Mouse (Mus musculus) c-Kit-positive CD71-negative TER-119-negative erythroid progenitor cells, embryonic 14.5 days (primary cell): ENCODE results near the gene Gm10300.

Source experiments
- DNase-seq: peaks from one replicate; pipeline ENCODE4 v3.0.0-alpha.2; 2013; ENCODE audit warnings: low read depth

Gm10300 gene

DNA sequence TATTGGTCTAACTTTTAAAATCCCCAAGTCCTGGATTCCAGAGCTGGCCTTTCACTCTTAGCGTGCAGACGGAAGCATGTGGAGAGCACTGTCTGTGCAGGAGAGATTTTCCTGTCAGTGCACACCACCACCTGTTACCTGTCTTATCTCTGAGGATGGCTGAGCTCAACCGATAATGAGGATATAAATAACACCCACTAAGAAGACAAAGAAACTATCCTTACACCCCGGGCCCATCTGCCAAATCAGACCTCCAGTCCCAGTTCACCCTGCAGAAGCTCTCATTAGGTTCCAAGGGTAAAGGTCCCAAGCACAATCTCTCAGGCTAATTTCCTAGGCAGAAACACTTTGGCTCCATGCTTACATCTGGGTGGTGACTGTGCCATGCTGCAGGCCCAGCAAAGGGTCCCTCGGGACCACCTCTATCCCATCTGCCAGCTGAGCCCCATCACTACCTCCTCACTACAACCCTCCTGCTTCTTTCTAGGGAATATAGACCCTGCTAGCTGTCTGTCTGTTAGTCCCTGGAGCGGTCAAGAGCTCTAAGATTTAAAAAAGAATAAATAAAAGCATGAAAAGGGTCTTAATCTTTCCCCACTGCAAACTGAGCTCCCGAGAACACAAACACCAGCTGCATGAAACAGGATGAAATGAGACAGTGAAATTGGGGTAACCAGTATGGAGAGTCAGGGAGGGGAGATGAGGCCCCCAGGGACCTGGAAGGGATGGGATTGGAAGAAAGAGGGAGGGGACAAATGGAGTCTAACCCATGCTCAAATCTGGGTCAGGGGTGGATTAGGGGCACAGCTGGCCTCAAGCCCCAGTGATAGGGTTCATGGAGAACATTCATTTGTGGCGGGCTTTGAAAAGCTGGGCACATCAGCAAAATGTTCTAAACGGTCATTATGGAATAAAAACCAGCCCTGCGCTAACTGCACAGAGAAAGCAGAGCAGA is 22.9 kb upstream of the Gm10300 start:
- no peak for DNase-seq

DNA sequence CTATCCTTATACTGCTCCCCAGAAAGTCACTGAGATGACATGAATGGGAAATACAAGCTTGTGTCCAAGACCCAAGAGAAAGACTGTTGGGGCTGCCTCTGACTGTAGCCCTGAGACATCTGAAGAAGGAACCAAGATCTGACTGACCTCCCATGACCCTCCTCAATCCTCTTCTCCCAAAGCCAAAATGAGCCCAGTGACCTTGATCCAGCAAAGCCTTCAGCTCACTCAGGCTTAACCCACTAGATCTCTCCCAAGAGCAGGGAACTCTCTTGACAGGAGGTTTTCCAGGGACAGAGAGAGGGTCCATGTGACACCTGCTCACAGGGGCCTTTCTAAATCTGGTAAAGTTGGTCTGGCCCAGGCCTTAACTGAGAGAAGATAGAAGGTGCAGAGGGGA is 17.2 kb upstream of the Gm10300 start:
- no peak for DNase-seq

DNA sequence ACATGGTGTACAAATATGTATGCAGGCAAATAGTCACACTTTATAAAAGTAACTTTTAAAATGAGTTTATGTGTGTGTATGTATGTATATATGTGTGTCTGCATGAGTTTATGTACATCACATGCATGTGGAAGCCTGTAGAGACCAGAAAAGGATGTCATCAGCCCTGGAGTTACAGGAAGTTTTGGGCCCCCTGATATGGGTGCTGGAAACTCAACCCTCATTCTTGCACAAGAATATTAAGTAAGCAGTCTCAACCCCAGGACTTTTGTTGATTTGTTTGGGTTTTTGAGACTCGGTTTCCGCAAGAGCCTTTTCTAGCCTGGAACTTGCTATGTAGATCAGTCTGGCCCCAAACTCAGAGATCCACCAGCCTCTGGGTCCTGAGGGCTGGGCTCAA is 15.0 kb upstream of the Gm10300 start:
- DNase-seq = no peak

DNA sequence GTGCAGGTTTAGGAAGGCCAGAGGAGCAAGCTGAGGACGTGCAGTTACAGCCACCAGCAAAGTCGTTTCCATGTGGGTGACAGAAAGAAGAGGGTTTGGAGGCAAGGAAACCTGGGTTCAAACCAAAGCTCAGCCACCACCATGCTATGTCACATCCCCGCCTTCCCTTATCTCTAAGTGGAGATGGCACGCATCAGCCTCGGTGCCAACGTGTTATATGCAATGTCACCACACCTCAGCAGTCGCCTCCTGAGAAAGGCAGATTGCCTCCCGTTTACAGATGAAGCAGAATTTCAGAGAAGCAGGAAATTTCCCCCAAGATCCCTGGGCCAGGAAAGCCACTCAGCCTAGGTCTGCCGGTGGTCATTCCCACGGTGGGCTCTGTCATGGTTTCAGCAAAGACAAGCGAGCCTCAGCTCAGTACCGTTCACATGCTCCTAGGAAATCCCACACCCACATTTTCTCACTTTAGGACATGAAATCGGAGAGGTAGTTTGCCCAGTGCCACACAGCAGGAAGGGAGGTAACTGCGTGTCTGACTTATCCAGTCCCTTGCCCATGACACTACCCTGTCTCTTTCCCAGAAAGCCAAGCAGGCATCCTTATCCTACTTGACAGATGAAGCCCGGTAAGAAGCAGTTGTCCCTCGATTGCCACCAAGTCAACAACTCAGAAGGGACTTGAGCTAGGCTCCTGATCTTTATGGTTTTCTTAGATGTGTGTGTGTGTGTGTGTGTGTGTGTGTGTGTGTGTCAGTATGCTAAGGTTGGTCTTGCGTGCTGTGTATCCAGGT is 14.3 kb upstream of the Gm10300 start:
- DNase-seq = no peak

DNA sequence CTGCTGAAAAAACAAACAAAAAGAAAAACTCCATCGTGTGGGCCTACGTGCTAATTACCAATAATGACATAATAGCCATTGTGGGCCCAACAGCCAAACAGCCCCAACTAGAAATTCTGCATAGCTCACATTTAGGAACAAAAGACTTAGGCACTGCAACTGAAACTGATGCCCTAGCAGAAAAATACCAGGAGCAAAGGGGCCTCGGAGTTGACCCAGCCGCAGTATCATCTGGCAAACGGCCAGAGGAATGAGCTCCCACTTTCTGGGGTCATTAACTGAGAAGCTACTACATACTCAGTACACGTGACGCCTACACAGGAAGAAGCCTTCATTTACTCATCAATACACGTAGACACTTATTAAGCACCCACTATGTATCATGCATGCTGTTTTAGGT is 12.2 kb upstream of the Gm10300 start:
- DNase-seq = no peak

DNA sequence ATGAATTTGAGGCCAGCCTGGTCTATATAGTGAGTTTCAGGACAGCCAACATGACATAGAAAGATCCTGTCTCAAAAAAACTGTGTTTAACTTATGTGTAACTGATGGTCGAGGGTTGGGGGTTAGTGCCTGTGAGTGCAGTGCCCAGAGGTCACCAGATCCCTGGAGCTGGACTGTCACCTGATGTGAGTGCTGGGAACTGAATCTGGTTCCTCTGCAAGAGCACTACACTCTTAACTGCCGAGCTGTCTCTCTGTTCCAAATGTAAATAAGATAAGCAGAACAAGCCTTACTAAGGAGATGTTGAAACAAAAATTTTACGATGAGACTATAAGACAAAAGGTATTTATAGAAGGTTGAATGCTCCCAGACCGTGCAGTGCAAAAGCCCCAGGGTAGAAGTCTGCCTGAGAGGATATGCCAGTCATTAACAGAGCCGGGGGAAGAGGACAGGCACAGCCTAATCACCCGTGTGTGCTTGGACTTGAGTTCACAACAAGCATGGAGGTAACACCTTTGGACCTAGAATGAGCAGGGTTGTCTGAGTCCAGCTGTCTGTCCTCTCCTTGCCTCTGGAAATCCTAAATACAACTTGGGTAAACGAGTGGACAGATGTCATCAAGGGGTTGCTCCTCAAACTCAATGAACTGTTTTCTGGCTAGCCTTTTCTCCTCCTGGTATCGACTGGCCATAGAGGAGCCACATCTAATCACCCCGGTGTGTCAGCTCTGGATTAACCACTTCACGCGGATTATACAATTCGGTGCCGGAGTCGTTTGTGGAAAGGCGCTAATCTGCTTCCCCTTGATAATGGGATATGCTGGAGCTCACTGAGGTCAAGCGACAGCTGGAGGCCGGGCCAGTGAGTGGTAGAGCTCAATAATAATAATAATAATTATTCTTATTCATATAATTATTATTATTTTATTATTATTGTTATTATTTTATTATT is 11.3 kb upstream of the Gm10300 start:
- DNase-seq = no peak

DNA sequence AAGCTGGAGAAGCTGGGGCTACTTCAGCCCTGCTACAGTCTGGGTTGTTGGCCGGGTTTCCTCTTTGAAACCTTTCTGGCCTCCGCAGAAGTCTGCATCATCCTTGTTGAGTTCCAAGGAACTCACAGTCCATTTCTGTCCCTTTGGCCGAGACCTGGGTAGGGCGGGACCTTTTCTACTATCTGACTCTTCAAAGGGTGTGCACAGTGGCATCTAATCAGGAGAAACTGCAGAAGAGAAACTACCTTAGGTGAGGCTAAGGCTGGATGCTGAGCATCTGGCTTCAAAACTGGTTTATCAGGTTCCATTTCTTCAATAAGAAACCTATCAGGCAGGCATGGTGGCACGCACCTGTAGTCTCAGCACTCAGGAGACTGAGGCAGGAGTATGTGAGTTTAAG is 9.9 kb upstream of the Gm10300 start:
- DNase-seq = no peak

DNA sequence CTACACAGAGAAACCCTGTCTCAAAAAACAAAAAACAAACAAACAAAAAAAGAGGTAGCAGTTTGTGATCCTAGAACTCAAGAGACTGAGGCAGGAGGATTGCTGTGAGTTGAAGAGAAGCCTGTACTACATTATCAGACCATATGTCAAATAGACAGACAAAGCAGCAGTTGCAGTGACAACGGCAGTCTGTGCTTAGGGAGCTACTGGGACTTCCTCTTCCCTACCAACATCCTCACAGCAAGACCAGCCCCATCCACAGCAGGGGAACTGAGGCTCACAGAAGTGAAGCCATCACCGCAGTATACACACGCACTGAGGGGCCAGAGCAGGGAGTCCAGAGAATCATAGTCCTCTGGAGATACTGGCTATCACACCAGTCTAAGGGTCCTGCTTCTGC is 8.9 kb upstream of the Gm10300 start:
- no peak for DNase-seq

DNA sequence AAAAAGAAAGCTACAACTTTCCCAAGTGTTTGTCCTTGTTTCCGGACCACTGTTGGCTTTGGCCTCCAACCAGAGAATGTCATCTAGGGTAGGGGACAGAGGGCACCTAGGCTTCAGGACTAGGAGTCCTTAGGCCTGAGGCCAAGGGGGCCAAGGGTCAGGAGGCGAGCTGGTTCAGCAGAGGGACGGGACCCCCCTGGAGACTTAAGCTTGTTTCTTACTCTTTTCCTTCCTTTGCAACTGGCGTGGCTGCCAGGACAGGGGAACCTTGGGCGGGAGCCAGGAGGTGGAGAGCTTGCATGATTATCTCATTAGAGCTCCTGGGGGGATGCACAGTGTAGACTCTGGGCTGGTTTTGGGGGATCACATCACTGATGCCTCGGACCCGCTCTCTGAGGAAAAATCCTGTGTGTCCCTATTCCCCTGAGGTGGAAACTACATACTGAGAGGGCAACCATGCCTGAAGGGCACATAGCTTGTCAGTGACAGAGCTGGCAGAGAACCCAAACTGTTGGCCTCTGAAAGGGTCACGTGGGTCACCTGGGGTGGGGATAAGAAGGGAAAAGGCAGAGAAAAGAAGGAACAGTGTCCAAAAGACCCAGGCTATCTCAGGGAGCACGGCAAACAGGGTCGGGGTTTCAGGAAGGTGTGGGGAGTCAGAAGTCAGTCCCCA is 8.3 kb upstream of the Gm10300 start:
- no peak for DNase-seq

DNA sequence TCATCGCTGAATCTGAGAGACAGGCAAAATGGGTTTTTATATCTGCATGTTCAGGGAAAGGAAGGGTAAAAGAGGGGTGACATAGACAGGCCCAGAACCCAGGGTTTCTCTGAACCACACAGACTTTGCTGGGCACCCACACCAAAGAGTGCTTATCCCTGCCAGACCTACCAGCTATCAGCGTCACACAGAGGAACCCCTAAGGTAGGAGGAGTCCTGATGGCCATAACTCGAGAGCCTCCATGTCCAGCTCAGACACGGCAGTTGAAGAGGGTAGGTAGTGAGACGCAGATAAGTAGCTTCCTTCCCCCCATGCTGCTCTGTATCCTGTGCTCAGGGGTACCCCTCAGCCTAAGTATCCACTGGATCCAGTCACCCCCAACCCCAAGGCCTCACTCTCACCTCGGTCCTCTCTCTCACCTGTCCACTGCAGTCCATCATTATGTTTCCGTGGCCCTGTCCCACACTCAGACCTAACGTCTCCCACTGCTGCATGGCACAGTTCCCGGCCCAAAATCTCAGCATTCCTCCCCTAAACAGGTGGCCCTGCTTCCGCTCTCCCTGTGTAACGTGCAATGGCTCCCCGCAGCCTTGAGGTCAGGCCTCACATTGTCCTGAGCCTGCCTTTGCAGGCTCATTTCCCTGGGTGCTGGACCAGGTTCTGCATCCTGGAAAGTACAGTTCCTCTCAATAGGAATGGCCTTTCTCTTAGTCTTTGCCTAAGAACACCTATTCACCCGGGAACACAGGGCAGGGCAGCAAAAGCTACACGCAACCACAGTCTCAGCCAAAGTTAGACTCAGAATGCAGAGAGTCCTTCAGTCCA is 7.2 kb upstream of the Gm10300 start:
- DNase-seq = no peak

DNA sequence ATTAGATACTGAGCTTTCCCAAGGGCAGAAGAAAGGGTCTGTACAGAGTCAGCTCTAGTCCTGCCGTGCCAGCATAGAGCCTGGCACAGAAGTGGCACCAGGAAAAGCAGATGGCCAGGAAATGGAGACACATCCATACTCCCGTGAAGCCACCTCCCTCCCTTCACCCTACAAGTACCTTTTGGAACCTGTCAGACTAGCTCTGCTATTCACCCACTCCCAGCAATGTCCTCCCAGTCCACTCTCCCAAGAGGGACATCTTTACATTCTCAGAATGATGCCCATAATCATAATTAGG is 6.6 kb upstream of the Gm10300 start:
- no peak for DNase-seq

DNA sequence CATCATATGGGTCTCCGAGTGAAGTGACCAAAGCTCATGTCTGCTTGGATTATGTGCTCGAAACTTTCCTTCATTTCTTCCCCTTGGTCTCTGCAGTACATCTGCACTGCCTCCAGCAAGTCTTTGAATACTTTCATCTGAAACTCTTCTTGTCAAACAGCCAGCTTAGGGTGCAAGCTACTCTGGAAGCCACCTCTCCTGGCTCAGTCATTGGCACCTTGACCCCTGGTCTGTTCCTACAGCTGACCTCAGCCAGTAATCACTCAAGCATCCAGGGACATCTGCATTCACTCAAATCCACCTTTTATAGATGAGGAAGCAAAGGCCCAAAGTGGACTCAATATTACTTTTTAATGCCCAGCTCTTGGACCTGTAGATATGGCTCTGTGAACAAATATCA is 2.8 kb upstream of the Gm10300 start:
- DNase-seq = no peak

DNA sequence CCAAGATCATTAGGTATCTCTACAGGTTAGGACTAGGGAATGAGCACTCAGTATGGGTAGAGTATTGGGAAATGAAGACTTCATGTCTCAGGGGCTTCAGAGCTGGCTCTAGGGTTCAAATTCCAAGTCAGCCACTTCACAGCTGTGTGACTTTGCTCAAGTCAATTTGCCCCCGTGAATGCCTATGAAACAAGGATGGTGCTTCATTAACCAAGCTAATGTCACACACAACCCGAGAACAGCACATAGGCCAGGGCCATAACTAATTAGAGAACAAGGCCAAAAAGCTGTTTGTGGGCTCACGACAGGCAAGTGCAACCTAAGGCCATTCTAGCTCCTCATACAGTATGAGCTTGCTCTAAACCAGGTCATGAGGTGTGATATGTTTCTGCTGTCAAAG is 2.3 kb upstream of the Gm10300 start:
- no peak for DNase-seq

DNA sequence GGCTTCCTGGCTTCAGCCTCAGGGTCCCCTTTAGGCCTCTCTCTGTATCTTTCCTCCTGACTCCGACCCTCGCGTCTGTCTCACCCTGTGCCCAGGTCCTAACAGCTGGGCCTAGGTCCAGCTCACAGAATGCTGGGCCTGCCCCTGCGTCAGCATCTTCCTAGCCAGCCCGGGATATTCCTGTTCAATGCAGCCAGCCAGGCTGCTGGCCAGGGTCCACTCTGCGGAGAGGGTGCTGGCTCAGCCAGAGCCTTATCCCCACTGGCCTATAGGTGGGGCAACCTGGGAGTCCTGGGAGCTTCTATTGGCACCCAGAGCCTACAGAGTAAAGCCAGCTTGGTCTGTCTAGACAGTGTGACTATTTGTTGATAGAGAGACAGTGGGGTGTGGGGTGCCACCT is 1.6 kb upstream of the Gm10300 start:
- no peak for DNase-seq

DNA sequence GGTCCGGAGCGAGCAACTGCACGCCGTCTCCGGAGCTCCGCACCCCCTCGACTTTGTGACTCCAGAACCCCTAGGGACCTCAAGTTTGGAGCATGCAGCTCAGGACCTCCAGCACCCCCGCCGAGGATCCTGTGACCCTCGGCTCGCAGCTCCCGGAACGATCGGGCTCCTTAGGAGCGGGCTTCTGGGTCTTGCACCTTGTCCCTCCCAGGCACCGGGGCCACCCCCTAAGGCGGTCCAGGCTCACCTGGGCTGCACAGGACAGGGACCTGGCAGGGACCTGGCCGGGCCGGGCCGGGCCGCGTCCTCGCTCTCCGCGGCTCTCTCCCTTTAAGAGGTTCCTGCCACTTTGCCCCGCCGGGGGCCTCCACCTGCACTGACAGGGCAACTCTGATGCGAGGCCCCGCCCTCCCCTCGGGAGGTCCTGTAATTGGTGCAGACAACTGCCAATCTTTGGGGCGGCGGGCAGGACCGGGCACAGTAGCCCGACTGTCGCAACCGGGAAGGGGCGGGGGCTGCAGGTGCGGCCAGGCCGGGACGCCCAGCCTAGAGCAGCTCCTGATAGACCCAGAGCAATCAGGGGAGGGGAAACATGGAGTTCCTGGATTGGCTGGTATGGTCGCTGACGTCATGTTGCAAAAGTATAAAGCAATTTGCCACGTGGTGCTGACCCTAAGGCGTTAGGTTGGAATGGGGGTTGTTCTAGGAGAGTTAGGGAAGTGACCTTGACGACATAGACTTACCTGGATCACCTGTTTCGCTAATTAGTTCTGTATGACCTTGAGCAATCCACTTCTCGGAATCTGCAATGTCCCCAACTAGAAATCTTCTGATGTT is 654 bp downstream of the Gm10300 start, which contains the start of gene Epb41:
Gene Epb41 (minus strand): TSS at position 389 of the 837 bp plus-strand sequence.
- DNase-seq = peak; percentile 97

DNA sequence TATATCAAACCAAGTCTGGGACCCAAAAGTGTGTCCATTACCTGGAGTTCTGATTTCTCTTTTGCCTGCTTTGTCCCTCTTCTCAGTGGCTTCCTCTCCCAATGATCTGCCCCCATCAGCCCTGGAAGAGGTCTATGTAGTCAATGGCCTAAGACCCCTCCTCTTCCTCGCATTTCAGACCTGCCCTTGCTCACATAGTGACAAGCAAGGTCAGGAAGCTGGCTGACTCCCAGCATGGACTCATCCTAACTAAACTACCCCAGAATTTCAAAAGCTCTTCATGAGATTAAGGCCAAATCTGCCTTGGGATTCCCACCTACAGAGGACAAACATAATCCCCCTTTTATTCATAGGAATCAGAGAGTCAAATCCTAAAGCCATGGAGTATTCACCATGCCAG is 1.3 kb downstream of the Gm10300 start:
- DNase-seq = no peak

DNA sequence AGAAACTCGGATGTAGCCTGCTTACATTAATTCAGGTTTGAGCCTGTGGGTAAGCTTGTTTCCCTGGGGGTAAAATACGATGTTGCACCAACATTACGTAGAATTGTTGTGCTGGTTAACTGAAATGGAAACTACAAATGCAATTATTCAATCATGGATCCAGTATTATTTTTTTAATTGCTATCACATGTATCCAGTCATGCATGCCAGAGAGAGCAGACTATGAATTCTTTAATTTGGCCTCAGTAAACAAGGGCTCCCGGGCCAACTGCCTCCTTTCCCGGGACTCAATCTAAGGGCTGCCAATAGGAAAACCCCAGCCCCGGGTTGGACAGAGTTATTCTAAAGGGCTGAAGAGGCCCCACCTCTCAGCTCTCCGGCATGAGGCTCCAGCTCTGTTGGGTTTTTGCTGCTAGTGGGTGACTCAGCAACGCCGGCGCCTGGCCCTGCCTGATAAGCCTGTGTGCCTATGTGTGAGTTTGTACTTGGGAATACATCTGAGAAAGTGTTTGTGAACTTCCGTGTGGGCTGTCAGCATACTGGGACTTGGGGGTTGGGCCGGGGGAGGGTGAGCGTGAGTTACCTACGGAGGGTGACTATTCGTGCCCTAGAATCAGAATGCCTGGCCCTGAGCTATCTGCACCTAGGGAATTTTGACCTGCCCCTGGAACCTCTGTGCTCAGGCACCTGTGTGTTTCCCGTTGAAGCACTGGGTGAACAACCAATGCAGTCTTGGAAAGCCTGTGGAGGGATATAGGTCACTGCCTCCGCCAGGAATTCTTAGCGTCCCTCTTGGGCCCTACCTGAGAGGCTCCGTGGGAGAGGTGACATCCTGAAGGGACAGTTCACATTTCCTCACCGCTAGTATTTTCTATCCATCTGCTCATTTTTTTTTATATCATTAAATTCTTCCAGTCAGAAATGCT is 2.2 kb downstream of the Gm10300 start:
- DNase-seq = peak; percentile 83

DNA sequence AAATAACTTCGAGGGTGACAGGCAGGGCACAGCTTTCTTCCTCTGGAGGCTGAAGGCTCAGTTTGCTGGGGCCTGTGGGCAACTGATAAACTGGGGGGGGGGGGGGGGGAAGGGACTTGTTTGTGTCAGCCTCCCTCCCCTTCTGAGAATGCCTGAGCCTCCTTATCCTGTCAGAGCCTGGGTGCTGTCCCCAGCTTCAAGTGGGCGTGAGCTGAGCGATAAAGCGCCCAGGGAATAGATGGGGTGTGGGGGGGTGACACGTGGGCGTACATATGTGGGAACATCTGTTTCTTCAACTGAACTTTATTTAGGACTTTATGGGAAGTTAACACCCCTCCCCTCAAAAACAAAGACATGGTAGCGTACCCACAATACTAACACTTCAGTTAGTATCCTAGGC is 2.9 kb downstream of the Gm10300 start:
- DNase-seq = peak; percentile 71

DNA sequence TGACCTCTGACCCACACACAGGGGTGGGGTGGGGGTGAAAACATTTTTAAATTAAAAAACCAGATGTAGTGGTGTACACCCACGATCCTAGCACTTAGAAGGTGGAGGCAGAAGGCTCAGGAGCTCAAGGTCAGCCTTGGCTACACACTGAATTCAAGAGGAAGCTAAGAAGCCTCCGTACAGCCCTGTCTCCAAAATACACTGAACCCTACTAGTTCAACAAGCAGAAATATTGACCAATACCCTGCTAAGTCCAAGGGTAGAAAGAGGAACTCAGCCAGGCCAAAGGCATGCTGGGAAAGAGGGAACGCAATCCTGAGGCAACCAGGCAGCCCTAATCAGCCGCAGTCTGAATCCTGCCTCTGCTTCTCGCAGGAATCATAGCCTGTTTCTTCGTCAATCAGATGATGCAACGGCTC is 3.8 kb downstream of the Gm10300 start:
- DNase-seq = no peak
